Mouse (Mus musculus) regulatory T cell (primary cell): ENCODE data around the gene Tbc1d20.
"Not testable (repeated sequence)": the region's sequence is repeated elsewhere in the genome, so short reads cannot be mapped to it uniquely, and the experiment has no call there.

ENCODE experiments used
- in situ Hi-C: fragments of 300-600 bp; cut with MboI, MseI; formaldehyde crosslinking; loops from one replicate; pipeline ENCODE4 v1.15.1; 2025; ENCODE audit warnings: high pct_unique_total_duplicates

Gene Tbc1d20

DNA sequence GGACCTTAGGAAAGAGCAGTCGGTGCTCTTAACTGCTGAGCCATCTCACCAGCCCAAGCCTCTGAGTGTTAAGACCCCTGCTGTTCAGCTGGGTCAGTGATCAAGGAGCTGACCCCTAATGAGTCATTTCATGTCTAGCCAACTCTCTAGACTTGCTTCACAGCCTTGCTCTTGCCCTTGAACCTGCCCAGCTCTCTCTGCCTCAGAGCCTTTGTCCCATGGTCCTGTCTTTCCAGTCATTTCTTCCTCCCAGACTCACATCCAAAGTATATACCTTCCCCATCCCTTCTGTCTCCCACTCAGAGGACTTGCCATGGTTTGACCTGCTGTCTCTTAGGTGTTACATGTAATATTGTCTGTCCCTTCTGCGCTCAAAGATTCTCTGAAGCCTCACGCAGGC, 63.6 kb downstream of the Tbc1d20 start:
- in situ Hi-C loops = no loop called here

DNA sequence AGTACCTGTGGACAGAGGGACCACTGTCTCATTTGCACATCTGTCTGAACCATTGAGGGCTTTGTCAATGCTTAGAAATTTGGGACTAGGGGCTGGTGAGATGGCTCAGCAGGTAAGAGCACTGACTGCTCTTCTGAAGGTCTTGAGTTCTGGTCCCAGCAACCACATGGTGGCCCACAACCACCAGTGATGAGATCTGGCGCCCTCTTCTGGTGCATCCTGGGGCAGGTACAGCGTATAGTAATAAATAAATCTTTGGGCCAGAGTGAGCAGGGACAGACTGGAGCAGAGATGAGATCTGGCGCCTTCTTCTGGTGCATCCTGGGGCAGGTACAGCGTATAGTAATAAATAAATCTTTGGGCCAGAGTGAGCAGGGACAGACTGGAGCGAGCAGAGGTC, 65.3 kb downstream of the Tbc1d20 start:
- in situ Hi-C loops = not testable (repeated sequence)

- in situ Hi-C loops = no loop called here
These were observed 66.0 kb downstream of the Tbc1d20 start for GRCm38 (mm10) chr2:152359616-152360015.

DNA sequence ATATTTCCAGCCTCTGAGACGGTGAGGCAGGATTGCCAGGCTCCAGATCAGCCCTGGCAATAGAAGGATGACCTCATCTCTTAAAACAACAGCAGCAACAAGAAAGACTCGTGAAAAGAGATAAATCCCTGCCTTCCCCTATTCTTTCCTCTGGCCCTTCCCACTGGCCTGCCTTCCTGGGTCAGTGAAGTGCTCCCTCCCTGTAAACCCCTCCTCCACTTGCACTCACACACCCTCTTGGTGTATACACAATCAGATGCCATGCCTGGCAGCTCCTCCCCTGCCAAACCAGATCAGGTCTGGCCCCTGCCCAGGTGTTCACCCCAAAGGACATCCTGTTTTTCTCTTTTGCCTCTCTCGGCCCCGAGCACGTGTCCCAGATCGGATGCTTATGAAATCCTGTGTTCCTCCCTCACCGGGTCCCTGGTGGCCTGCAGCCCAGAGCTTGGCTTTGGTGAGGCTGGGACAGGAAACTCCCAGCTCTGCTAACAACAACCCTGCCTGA, 66.7 kb downstream of the Tbc1d20 start:
- in situ Hi-C loops = no loop called here

DNA sequence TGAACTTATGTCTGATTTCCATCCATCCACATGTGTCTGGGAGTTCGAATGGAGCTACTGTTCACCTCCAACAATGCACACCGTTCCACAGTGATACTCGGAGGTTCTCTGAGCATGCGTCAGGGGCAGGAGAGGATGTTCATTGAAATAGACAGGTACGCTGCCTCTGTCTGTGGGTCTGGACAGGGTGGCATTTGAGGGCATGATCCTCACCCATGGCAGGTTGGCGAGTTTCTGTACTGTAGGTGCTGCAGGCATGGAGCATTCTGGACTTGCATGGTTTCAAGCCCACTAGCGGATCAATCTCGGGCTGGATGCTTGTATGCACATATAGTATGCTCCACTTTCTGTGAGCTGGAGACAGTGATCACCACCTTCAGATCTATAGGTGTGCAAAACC, 67.6 kb downstream of the Tbc1d20 start:
- in situ Hi-C loops = no loop called here
